In genomic region chr13:20786825-20787245, GRCm38 (mm10) we compare ENCODE assay signal across 17 mouse cellular contexts. TPM values are rescaled to one million over a fixed set of nuclear protein-coding genes. Genes with fewer than 3 reads are reported as not detected.
A peak's percentile ranks its signal among the peaks of the same experiment; 100 is the strongest.
DNase-seq lines count a peak whose midpoint lies in the region; ATAC-seq and TF ChIP-seq lines count a peak whose summit lies in the region.
"Had no signal": no experiment of that assay in that cellular context is flagged by ENCODE, and none has a peak within 500 bp of the region (broad histone marks: within the 10 kb centered on the region; RNA-seq: fewer than 3 reads in every experiment).

No protein-coding gene starts in this region.

- H3K4me2 ChIP-seq in embryonic facial prominence, embryonic 14.5 days (ENCODE audit: low read depth, low read length) = no peak overlapping the region
- no peak overlapping the region for H3K4me2 ChIP-seq in intestine, postnatal 0 days (replicated peaks; ENCODE audit: low read depth)
- H3K4me2 ChIP-seq: midbrain, embryonic 13.5 days had no signal

- DNase-seq in embryonic facial prominence, embryonic 14.5 days (ENCODE audit: low spot score) = peak; percentile 9
- no peak for DNase-seq in embryonic facial prominence, embryonic 10.5 days (ENCODE audit: low spot score)
- no peak for DNase-seq in ES-E14 (ENCODE audit: low read depth, low spot score)
- peak; percentile 64 to 83 for DNase-seq in kidney, postnatal 25 days
- no peak for DNase-seq in frontal cortex, postnatal 36 days (ENCODE audit: low spot score in 2 of 2)
- no peak for DNase-seq in frontal cortex, postnatal 14 days (ENCODE audit: low spot score in 2 of 2)
- no peak for DNase-seq in gastrocnemius, adult 2 months
- DNase-seq: adrenal gland, postnatal 10 days; B cell, adult 2 months; gastrocnemius, postnatal 14 days; right cerebral cortex, postnatal 14 days had no signal

- intact Hi-C loops in gastrocnemius, adult 2 months (cut with DNase I) = no loop called here

- no peak overlapping the region for H3K9ac ChIP-seq in embryonic facial prominence, embryonic 14.5 days (ENCODE audit: low read depth, low read length)
- no peak overlapping the region for H3K9ac ChIP-seq in ES-E14 (ENCODE audit: insufficient read depth, low read depth, low read length, poor library complexity, severe bottlenecking)
- no peak overlapping the region for H3K9ac ChIP-seq in intestine, postnatal 0 days (ENCODE audit: low read depth, low read length)
- H3K9ac ChIP-seq: midbrain, embryonic 13.5 days had no signal

- 38% methylated on average over 1 of the region's 1 CpGs for WGBS in embryonic facial prominence, embryonic 14.5 days
- 89% methylated on average over 1 of the region's 1 CpGs for WGBS in embryonic facial prominence, embryonic 10.5 days
- WGBS in intestine, postnatal 0 days = 14% methylated on average over 1 of the region's 1 CpGs

- H3K36me3 ChIP-seq in embryonic facial prominence, embryonic 14.5 days (ENCODE audit: control insufficient read depth, insufficient read depth, low read length) = no peaks in the 10 kb centered on the region
- no peaks in the 10 kb centered on the region for H3K36me3 ChIP-seq in embryonic facial prominence, embryonic 10.5 days (replicated peaks)
- no peaks in the 10 kb centered on the region for H3K36me3 ChIP-seq in ES-E14 (ENCODE audit: control insufficient read depth, insufficient read depth, low read length, poor library complexity, severe bottlenecking)
- H3K36me3 ChIP-seq in intestine, postnatal 0 days (ENCODE audit: control insufficient read depth, insufficient read depth) = no peaks in the 10 kb centered on the region
- H3K36me3 ChIP-seq: hindbrain, embryonic 10.5 days; midbrain, embryonic 13.5 days had no signal

- in situ Hi-C loops in ES-E14 (cut with MboI; ENCODE audit: low sequenced_read_pairs in 2 of 2, unreplicated experiment in 2 of 2) = no loop called here

- no peaks in the 10 kb centered on the region for H3K4me1 ChIP-seq in embryonic facial prominence, embryonic 14.5 days (ENCODE audit: control insufficient read depth, insufficient read depth, low read length)
- peaks cover 3% of the 10 kb centered on the region; the same call in 1 of the 2 replicates for H3K4me1 ChIP-seq in embryonic facial prominence, embryonic 10.5 days
- H3K4me1 ChIP-seq in ES-E14 (ENCODE audit: control insufficient read depth in 2 of 2, insufficient read depth in 2 of 2, low read length in 2 of 2, poor library complexity in 1 of 2) = no peaks in the 10 kb centered on the region
- H3K4me1 ChIP-seq in intestine, postnatal 0 days (replicated peaks; ENCODE audit: control insufficient read depth, insufficient read depth, low read length) = peaks cover 4% of the 10 kb centered on the region; the same call in 1 of the 2 replicates
- H3K4me1 ChIP-seq: midbrain, embryonic 13.5 days had no signal

- H3K4me3 ChIP-seq in embryonic facial prominence, embryonic 14.5 days (ENCODE audit: low read depth, low read length) = no peak overlapping the region
- no peak overlapping the region for H3K4me3 ChIP-seq in embryonic facial prominence, embryonic 10.5 days
- no peak overlapping the region for H3K4me3 ChIP-seq in ES-E14 (ENCODE audit: insufficient read depth in 1 of 2, low read depth in 1 of 2, low read length in 2 of 2, poor library complexity in 1 of 2, severe bottlenecking in 1 of 2)
- H3K4me3 ChIP-seq in intestine, postnatal 0 days (ENCODE audit: low read depth, low read length) = no peak overlapping the region
- H3K4me3 ChIP-seq in gastrocnemius, adult 2 months = no peak overlapping the region
- H3K4me3 ChIP-seq: hindbrain, embryonic 10.5 days; layer of hippocampus, adult 2 months; midbrain, embryonic 13.5 days had no signal

- ATAC-seq in embryonic facial prominence, embryonic 14.5 days (ENCODE audit: low read depth) = no peak
- ATAC-seq in intestine, postnatal 0 days = peak; percentile 96
- ATAC-seq: forebrain, embryonic 14.5 days; lung, postnatal 0 days; midbrain, embryonic 13.5 days had no signal

- no peak overlapping the region for H3K27ac ChIP-seq in embryonic facial prominence, embryonic 14.5 days (replicated peaks; ENCODE audit: low read depth, low read length)
- no peak overlapping the region for H3K27ac ChIP-seq in embryonic facial prominence, embryonic 10.5 days (replicated peaks)
- H3K27ac ChIP-seq in ES-E14 (ENCODE audit: insufficient read depth, low read depth, low read length, poor library complexity, severe bottlenecking) = peak overlapping the region; percentile 18; the same call in 1 of the 2 replicates
- peak overlapping the region; percentile 47 for H3K27ac ChIP-seq in intestine, postnatal 0 days (ENCODE audit: low read depth, low read length)
- H3K27ac ChIP-seq in gastrocnemius, adult 2 months = no peak overlapping the region
- H3K27ac ChIP-seq: hindbrain, embryonic 10.5 days; layer of hippocampus, adult 2 months; midbrain, embryonic 13.5 days had no signal

- no peaks in the 10 kb centered on the region for H3K9me3 ChIP-seq in embryonic facial prominence, embryonic 14.5 days (ENCODE audit: control insufficient read depth, low read length)
- no peaks in the 10 kb centered on the region for H3K9me3 ChIP-seq in embryonic facial prominence, embryonic 10.5 days
- H3K9me3 ChIP-seq in ES-E14 (ENCODE audit: control insufficient read depth, insufficient read depth, low read depth, low read length) = 0 out of 2 replicates have a peak, but pooled peaks cover 2% of the 10 kb centered on the region
- H3K9me3 ChIP-seq in intestine, postnatal 0 days (ENCODE audit: control insufficient read depth) = no peaks in the 10 kb centered on the region
- H3K9me3 ChIP-seq: hindbrain, embryonic 10.5 days; midbrain, embryonic 13.5 days had no signal

- no peak for TF ChIP-seq CTCF in intestine, postnatal 0 days (IDR thresholded peaks at IDR 0.05; ENCODE audit: low read depth)
- no peak for TF ChIP-seq CTCF in gastrocnemius, adult 2 months (IDR thresholded peaks at IDR 0.05)

- H3K27me3 ChIP-seq in embryonic facial prominence, embryonic 14.5 days (replicated peaks; ENCODE audit: control insufficient read depth, insufficient read depth, low read length) = no peaks in the 10 kb centered on the region
- no peaks in the 10 kb centered on the region for H3K27me3 ChIP-seq in embryonic facial prominence, embryonic 10.5 days (replicated peaks; ENCODE audit: low read depth, poor library complexity, severe bottlenecking)
- H3K27me3 ChIP-seq in intestine, postnatal 0 days (replicated peaks; ENCODE audit: control insufficient read depth, insufficient read depth, low read length) = no peaks in the 10 kb centered on the region
- H3K27me3 ChIP-seq: midbrain, embryonic 13.5 days had no signal

TF ChIP-seq in ES-E14, 5 proteins besides CTCF, POLR2A, EP300 and RAD21:
- TF ChIP-seq CHD2 (IDR thresholded peaks at IDR 0.05; ENCODE audit: low read depth, low read length) (no peak), ZC3H11A (IDR thresholded peaks at IDR 0.05; ENCODE audit: borderline replicate concordance, low read depth, low read length) (no peak), MAFK (IDR thresholded peaks at IDR 0.05; ENCODE audit: insufficient read depth, low read depth, low read length) (no peak), HCFC1 (IDR thresholded peaks at IDR 0.05; ENCODE audit: borderline replicate concordance, insufficient read depth, low read length) (no peak), ZNF384 (IDR thresholded peaks at IDR 0.05; ENCODE audit: low read depth, low read length) (no peak)

RNA-seq across cellular contexts. Expression of gene Aoah, which starts 7.1 kb away (rescaled TPM):
- 1.5 and 1.8 TPM in 2 replicates for polyA plus RNA-seq in embryonic facial prominence, embryonic 14.5 days (2014; fragmentation: Nextera tagmentation; extraction: Ambion mirVana)
- polyA plus RNA-seq in embryonic facial prominence, embryonic 10.5 days (2016; fragmentation: Nextera tagmentation; extraction: Ambion mirVana) = 0.13 and 0.32 TPM in 2 replicates
- 3.3 and 3.4 TPM in 2 replicates for total RNA-seq in ES-E14 (2012; rRNA removed)
- polyA plus RNA-seq in intestine, postnatal 0 days (2015; fragmentation: Nextera tagmentation; extraction: Ambion mirVana) = 3.2 and 6.4 TPM in 2 replicates
- under 1 TPM in 1 of 2 experiments, not detected in 1; 0.22 TPM for total RNA-seq in gastrocnemius, adult 2 months (2021)

Comparison
In these comparisons a context has a peak if more than half of its experiments do, and no peak if none do; other contexts are left out.
1. DNase-seq: peak in embryonic facial prominence, embryonic 14.5 days (single experiment) and kidney, postnatal 25 days (2 of 2); none in embryonic facial prominence, embryonic 10.5 days (single experiment), ES-E14 (single experiment), frontal cortex, postnatal 36 days (0 of 2), frontal cortex, postnatal 14 days (0 of 2) and gastrocnemius, adult 2 months (single experiment).
2. H3K27ac ChIP-seq: peak in ES-E14 (single experiment) and intestine, postnatal 0 days (single experiment); none in embryonic facial prominence, embryonic 14.5 days (single experiment), embryonic facial prominence, embryonic 10.5 days (single experiment) and gastrocnemius, adult 2 months (single experiment).